8 mouse cellular contexts compared by ENCODE assay signal in genomic region chrX:48341141-48341540, GRCm38 (mm10). TPM values are rescaled to one million over a fixed set of nuclear protein-coding genes. Genes with fewer than 3 reads are reported as not detected.
DNase-seq lines count a peak whose midpoint lies in the region; ATAC-seq and TF ChIP-seq lines count a peak whose summit lies in the region.

Gene Bcorl1 (plus strand): TSS chrX:48341358.

- 0 out of 2 replicates have a peak, but pooled peaks have one; percentile 14 for ATAC-seq in embryonic facial prominence, embryonic 12.5 days (ENCODE audit: insufficient number of reproducible peaks, insufficient read depth, low FRiP score, low TSS enrichment)
- ATAC-seq in heart, embryonic 13.5 days (ENCODE audit: extremely low read depth, insufficient number of reproducible peaks, low FRiP score, low TSS enrichment), result no peak
- 0 out of 2 replicates have a peak, but pooled peaks have one; percentile 9 for ATAC-seq in kidney, postnatal 0 days (replicated peaks; ENCODE audit: low FRiP score, low read depth)
- 0 out of 2 replicates have a peak, but pooled peaks have one; percentile 1 for ATAC-seq in liver, embryonic 14.5 days (ENCODE audit: insufficient read depth)
- ATAC-seq in neural tube, embryonic 11.5 days (ENCODE audit: insufficient read depth, low FRiP score, low TSS enrichment), result no peak

- no peak for TF ChIP-seq EP300 in liver, embryonic 14.5 days (IDR thresholded peaks at IDR 0.05; ENCODE audit: low read depth)

- no peaks in the 10 kb centered on the region for H3K36me3 ChIP-seq in embryonic facial prominence, embryonic 12.5 days
- H3K36me3 ChIP-seq in heart, embryonic 13.5 days, result no peaks in the 10 kb centered on the region
- H3K36me3 ChIP-seq in kidney, postnatal 0 days (ENCODE audit: insufficient read depth, low read length), result no peaks in the 10 kb centered on the region
- no peaks in the 10 kb centered on the region for H3K36me3 ChIP-seq in liver, embryonic 14.5 days (replicated peaks; ENCODE audit: control insufficient read depth, insufficient read depth, low read depth)
- H3K36me3 ChIP-seq in neural tube, embryonic 11.5 days (ENCODE audit: control insufficient read depth, insufficient read depth, low read length), result no peaks in the 10 kb centered on the region

- H3K4me1 ChIP-seq in embryonic facial prominence, embryonic 12.5 days, result no peaks in the 10 kb centered on the region
- peaks cover 8% of the 10 kb centered on the region for H3K4me1 ChIP-seq in heart, embryonic 13.5 days
- no peaks in the 10 kb centered on the region for H3K4me1 ChIP-seq in kidney, postnatal 0 days (replicated peaks; ENCODE audit: insufficient read depth, low read length)
- H3K4me1 ChIP-seq in liver, embryonic 14.5 days (replicated peaks; ENCODE audit: control insufficient read depth in 2 of 2, insufficient read depth in 2 of 2, low read length in 1 of 2), result peaks cover 3 to 10% of the 10 kb centered on the region in 2 experiments; a peak in 2 of 4 replicates
- H3K4me1 ChIP-seq in neural tube, embryonic 11.5 days (ENCODE audit: control insufficient read depth, insufficient read depth, low read length), result no peaks in the 10 kb centered on the region; the same call in 1 of the 2 replicates

- peak within 1 kb of the TSS; percentile 53 for H3K4me3 ChIP-seq in embryonic facial prominence, embryonic 12.5 days
- H3K4me3 ChIP-seq in heart, embryonic 13.5 days, result peak within 1 kb of the TSS; percentile 64
- peak within 1 kb of the TSS; percentile 51 for H3K4me3 ChIP-seq in kidney, postnatal 0 days (replicated peaks; ENCODE audit: low read depth, low read length)
- peak within 1 kb of the TSS; percentile 64 to 69 for H3K4me3 ChIP-seq in liver, embryonic 14.5 days (ENCODE audit: insufficient read depth in 1 of 2, low read depth in 2 of 2, low read length in 2 of 2)
- H3K4me3 ChIP-seq in neural tube, embryonic 11.5 days (ENCODE audit: low read depth, low read length), result peak within 1 kb of the TSS; percentile 48

- 23% methylated on average over 28 of the region's 33 CpGs for WGBS in embryonic facial prominence, embryonic 12.5 days
- 3% methylated on average over 14 of the region's 33 CpGs for WGBS in heart, embryonic 13.5 days
- 17% methylated on average over 21 of the region's 33 CpGs for WGBS in kidney, postnatal 0 days
- 2% methylated on average over 16 of the region's 33 CpGs for WGBS in liver, embryonic 14.5 days (ENCODE audit: insufficient replicate concordance)
- 19% methylated on average over 10 of the region's 33 CpGs for WGBS in neural tube, embryonic 11.5 days

- DNase-seq in A20 (ENCODE audit: low read depth, low spot score) (peak; percentile 72), R1 (ENCODE audit: low read depth, low spot score) (peak; percentile 41)
- DNase-seq in kidney, postnatal 0 days (ENCODE audit: low spot score), result peak; percentile 56
- no peak for DNase-seq in liver, embryonic 14.5 days (ENCODE audit: low read depth in 3 of 3, low spot score in 3 of 3)
- peak; percentile 46 for DNase-seq in neural tube, embryonic 11.5 days (ENCODE audit: low spot score)
- no peak for DNase-seq in natural killer cell, adult 2 months (ENCODE audit: low spot score in 2 of 2)

- no peak for TF ChIP-seq CTCF in kidney, postnatal 0 days (IDR thresholded peaks at IDR 0.05; ENCODE audit: low read depth)
- TF ChIP-seq CTCF in liver, embryonic 14.5 days (IDR thresholded peaks at IDR 0.05; ENCODE audit: low read depth), result no peak

- 0 out of 2 replicates have a peak, but pooled peaks cover 2% of the 10 kb centered on the region for H3K27me3 ChIP-seq in embryonic facial prominence, embryonic 12.5 days
- peaks cover 51% of the 10 kb centered on the region for H3K27me3 ChIP-seq in heart, embryonic 13.5 days (replicated peaks)
- H3K27me3 ChIP-seq in kidney, postnatal 0 days (ENCODE audit: insufficient read depth, low read length), result no peaks in the 10 kb centered on the region
- peaks cover 2% of the 10 kb centered on the region; the same call in 1 of the 2 replicates for H3K27me3 ChIP-seq in liver, embryonic 14.5 days (ENCODE audit: control insufficient read depth, insufficient read depth, low read length)
- no peaks in the 10 kb centered on the region for H3K27me3 ChIP-seq in neural tube, embryonic 11.5 days (ENCODE audit: control insufficient read depth, insufficient read depth, low read length)

- no peaks in the 10 kb centered on the region for H3K9me3 ChIP-seq in embryonic facial prominence, embryonic 12.5 days
- no peaks in the 10 kb centered on the region for H3K9me3 ChIP-seq in heart, embryonic 13.5 days
- H3K9me3 ChIP-seq in kidney, postnatal 0 days (replicated peaks; ENCODE audit: low read length), result no peaks in the 10 kb centered on the region
- H3K9me3 ChIP-seq in liver, embryonic 14.5 days (ENCODE audit: control insufficient read depth, low read length), result no peaks in the 10 kb centered on the region
- no peaks in the 10 kb centered on the region for H3K9me3 ChIP-seq in neural tube, embryonic 11.5 days (ENCODE audit: control insufficient read depth, low read length)

- H3K4me2 ChIP-seq in embryonic facial prominence, embryonic 12.5 days (replicated peaks), result peak within 1 kb of the TSS; percentile 55
- H3K4me2 ChIP-seq in heart, embryonic 13.5 days, result peak within 1 kb of the TSS; percentile 83
- H3K4me2 ChIP-seq in kidney, postnatal 0 days (ENCODE audit: low read length), result peak within 1 kb of the TSS; percentile 75
- H3K4me2 ChIP-seq in liver, embryonic 14.5 days (ENCODE audit: low read depth), result peak within 1 kb of the TSS; percentile 79
- peak within 1 kb of the TSS; percentile 63 for H3K4me2 ChIP-seq in neural tube, embryonic 11.5 days (ENCODE audit: low read depth)

- peak within 1 kb of the TSS; percentile 41; the same call in 1 of the 2 replicates for H3K27ac ChIP-seq in embryonic facial prominence, embryonic 12.5 days
- H3K27ac ChIP-seq in heart, embryonic 13.5 days (replicated peaks), result peak within 1 kb of the TSS; percentile 50
- peak within 1 kb of the TSS; percentile 70 for H3K27ac ChIP-seq in kidney, postnatal 0 days
- H3K27ac ChIP-seq in liver, embryonic 14.5 days, result no peak within 1 kb of the TSS
- H3K27ac ChIP-seq in neural tube, embryonic 11.5 days (ENCODE audit: low read depth, low read length), result no peak within 1 kb of the TSS

- peak within 1 kb of the TSS; percentile 57 for H3K9ac ChIP-seq in embryonic facial prominence, embryonic 12.5 days
- H3K9ac ChIP-seq in heart, embryonic 13.5 days, result peak within 1 kb of the TSS; percentile 79
- peak within 1 kb of the TSS; percentile 67 for H3K9ac ChIP-seq in kidney, postnatal 0 days (ENCODE audit: low read depth, low read length)
- peak within 1 kb of the TSS; percentile 60 for H3K9ac ChIP-seq in liver, embryonic 14.5 days (replicated peaks)
- H3K9ac ChIP-seq in neural tube, embryonic 11.5 days (ENCODE audit: low read length), result peak within 1 kb of the TSS; percentile 39

RNA-seq across cellular contexts. Expression of gene Bcorl1, which starts in this region (rescaled TPM):
- 5.9 and 6.9 TPM in 2 replicates for polyA plus RNA-seq in embryonic facial prominence, embryonic 12.5 days (2016; fragmentation: Nextera tagmentation; extraction: Ambion mirVana)
- polyA plus RNA-seq in heart, embryonic 13.5 days (2015; fragmentation: Nextera tagmentation; extraction: Ambion mirVana), result 3.8 and 4.1 TPM in 2 replicates
- polyA plus RNA-seq in kidney, postnatal 0 days (2015; fragmentation: Nextera tagmentation; extraction: Ambion mirVana), result 3.0 and 3.3 TPM in 2 replicates
- 2.1 and 2.3 TPM in 2 replicates for polyA plus RNA-seq in liver, embryonic 14.5 days (2012; rRNA removed)
- 3.5 and 3.9 TPM in 2 replicates for polyA plus RNA-seq in liver, embryonic 14.5 days (2014; fragmentation: Nextera tagmentation; extraction: Ambion mirVana)
- 5.1 and 5.7 TPM in 2 replicates for polyA plus RNA-seq in neural tube, embryonic 11.5 days (2014; fragmentation: Nextera tagmentation; extraction: Ambion mirVana)

Comparison
In these comparisons a context has a peak if more than half of its experiments do, and no peak if none do; other contexts are left out.
1. DNase-seq: peak in A20 (single experiment), R1 (single experiment), kidney, postnatal 0 days (single experiment) and neural tube, embryonic 11.5 days (single experiment); none in liver, embryonic 14.5 days (0 of 3) and natural killer cell, adult 2 months (0 of 2).
2. ATAC-seq: peak in embryonic facial prominence, embryonic 12.5 days (single experiment), kidney, postnatal 0 days (single experiment) and liver, embryonic 14.5 days (single experiment); none in heart, embryonic 13.5 days (single experiment) and neural tube, embryonic 11.5 days (single experiment).
3. H3K27ac ChIP-seq: peak in embryonic facial prominence, embryonic 12.5 days (single experiment), heart, embryonic 13.5 days (single experiment) and kidney, postnatal 0 days (single experiment); none in liver, embryonic 14.5 days (single experiment) and neural tube, embryonic 11.5 days (single experiment).
4. Peak in every context shown above with its lines, with median percentiles within 50 percentile points of each other: H3K4me2 ChIP-seq, H3K4me3 ChIP-seq and H3K9ac ChIP-seq.